Mouse (Mus musculus) limb, embryonic 13.5 days (tissue): ENCODE measurements around the gene Ptcd2. TPM values are rescaled to one million over a fixed set of nuclear protein-coding genes. Genes with fewer than 3 reads are reported as not detected.

Source experiments
- ATAC-seq: fragments of 200-750 bp; cut with Nextera tagmentation; 2 replicates; pipeline ENCODE4 v1.8.0; 2017; ENCODE audit warnings: low read depth, moderate number of reproducible peaks, moderate TSS enrichment; ENCODE audit not compliant: low FRiP score
- H3K27ac ChIP-seq: fragments of 300-500 bp; sonication (generic); 2 replicates; pipeline ENCODE4 v1.5.1; 2015; ENCODE audit warnings: inconsistent platforms, mild to moderate bottlenecking, moderate library complexity
- H3K27me3 ChIP-seq: fragments of 300-500 bp; sonication (generic); 2 replicates; pipeline ENCODE4 v1.6.1; 2015; ENCODE audit warnings: mild to moderate bottlenecking, inconsistent platforms
- H3K36me3 ChIP-seq: fragments of 300-500 bp; sonication (generic); 2 replicates; pipeline ENCODE4 v1.6.1; 2015; ENCODE audit warnings: inconsistent platforms, mild to moderate bottlenecking, moderate library complexity
- H3K4me1 ChIP-seq: fragments of 300-500 bp; sonication (generic); 2 replicates; pipeline ENCODE4 v1.6.1; 2015; ENCODE audit warnings: inconsistent platforms
- H3K4me2 ChIP-seq: fragments of 300-500 bp; sonication (generic); replicated peaks from 2 replicates; pipeline ENCODE4 v1.6.1; 2015; ENCODE audit warnings: inconsistent platforms, mild to moderate bottlenecking, moderate library complexity
- H3K4me3 ChIP-seq: fragments of 300-500 bp; sonication (generic); 2 replicates; pipeline ENCODE4 v1.5.1; 2015; ENCODE audit warnings: moderate library complexity, mild to moderate bottlenecking, inconsistent platforms
- H3K9ac ChIP-seq: fragments of 300-500 bp; sonication (generic); 2 replicates; pipeline ENCODE4 v1.6.1; 2015; ENCODE audit warnings: mild to moderate bottlenecking, inconsistent platforms
- H3K9me3 ChIP-seq: fragments of 300-500 bp; sonication (generic); 2 replicates; pipeline ENCODE4 v1.6.1; 2016; ENCODE audit warnings: inconsistent platforms
- WGBS: fragments of 180-500 bp; shearing (Covaris S2); methylation state at CpG from one replicate; pipeline ENCODE4 v1.1.7; 2015; 5-methylcytosine and 5-hydroxymethylcytosine counted together
- polyA plus RNA-seq: library from polyadenylated mRNA; unstranded; fragments of >200 nt; fragmentation: Nextera tagmentation; extraction: Ambion mirVana; gene quantifications from 2 replicates; pipeline ENCODE4 v1.2.1, GENCODE M21; 2015

Ptcd2 gene
- polyA plus RNA-seq, 1 experiment from 2014 or later, result 45.8 TPM

DNA sequence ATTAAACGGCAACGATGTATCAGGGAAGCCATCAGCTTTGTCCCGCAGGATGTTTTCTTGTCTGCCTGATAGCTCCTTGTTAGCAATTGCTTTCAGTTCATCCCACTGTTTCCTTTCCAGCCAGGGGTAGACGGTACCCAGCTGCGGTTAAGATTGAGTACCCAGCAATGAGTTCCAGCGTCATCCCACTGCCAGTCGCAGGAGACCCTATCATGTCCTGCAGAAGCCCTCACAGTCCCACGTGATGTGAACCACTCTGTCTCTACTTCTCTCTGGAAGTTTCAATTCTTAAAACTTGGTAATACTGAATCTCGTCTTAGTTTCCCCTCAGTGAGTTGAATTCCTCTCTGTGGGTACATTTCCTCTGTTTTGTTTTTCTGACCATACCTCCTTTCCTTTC, 56.7 kb downstream of the Ptcd2 start:
- no peaks in the 10 kb centered on the region for H3K27me3 ChIP-seq
- no peak overlapping the region for H3K9ac ChIP-seq
- no peaks in the 10 kb centered on the region for H3K36me3 ChIP-seq
- no peak overlapping the region for H3K27ac ChIP-seq
- H3K4me2 ChIP-seq, result no peak overlapping the region
- WGBS, result 82% methylated on average over 9 of the region's 9 CpGs
- no peak overlapping the region for H3K4me3 ChIP-seq
- ATAC-seq, result no peak
- H3K4me1 ChIP-seq, result peaks cover 7% of the 10 kb centered on the region; the same call in 1 of the 2 replicates
- no peaks in the 10 kb centered on the region for H3K9me3 ChIP-seq

DNA sequence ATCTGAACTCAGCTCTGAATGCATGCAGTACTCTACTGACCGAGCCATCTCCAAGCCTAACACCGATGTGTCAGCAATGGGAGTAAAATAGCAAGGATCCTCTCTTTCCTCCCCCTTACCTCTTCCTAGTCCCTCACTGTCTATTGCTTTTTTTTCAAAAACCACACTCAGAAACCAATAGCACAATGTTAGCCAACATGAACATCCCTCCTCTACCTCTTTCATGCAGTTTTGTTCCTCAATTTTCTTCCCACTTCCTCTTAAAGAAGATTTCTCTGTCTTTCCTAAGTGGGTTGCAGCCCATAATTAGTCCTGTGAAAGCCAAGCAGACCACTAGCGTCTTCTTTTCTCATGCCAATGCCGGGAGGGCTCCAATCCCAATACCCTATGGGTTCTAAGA, 57.3 kb downstream of the Ptcd2 start:
- ATAC-seq, result no peak
- H3K4me2 ChIP-seq, result no peak overlapping the region
- H3K4me1 ChIP-seq, result peaks cover 8% of the 10 kb centered on the region; the same call in 1 of the 2 replicates
- no peaks in the 10 kb centered on the region for H3K36me3 ChIP-seq
- H3K27ac ChIP-seq, result no peak overlapping the region
- no peak overlapping the region for H3K9ac ChIP-seq
- no peak overlapping the region for H3K4me3 ChIP-seq
- 95% methylated on average over 4 of the region's 4 CpGs for WGBS
- H3K9me3 ChIP-seq, result no peaks in the 10 kb centered on the region
- no peaks in the 10 kb centered on the region for H3K27me3 ChIP-seq

DNA sequence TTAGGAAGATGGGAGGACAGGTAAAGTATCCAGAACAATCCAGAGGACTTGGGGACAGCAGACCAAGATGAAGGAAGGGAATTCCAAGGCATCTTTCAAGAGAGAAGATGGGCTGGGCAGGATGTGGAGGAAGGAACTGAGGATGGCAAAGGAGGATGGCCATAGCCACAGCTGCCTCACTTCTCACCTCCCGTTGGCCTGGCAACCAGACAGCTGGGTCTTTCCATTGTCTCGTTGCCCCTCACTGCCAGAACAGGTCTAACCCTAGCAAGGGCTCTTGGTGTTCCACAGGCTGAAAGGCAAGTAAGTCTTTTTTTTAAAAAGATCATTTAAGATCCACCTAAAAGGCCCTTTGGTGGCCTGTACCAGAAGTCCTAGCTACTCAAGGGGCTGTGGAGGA, 59.3 kb downstream of the Ptcd2 start:
- WGBS, result 60% methylated on average over 2 of the region's 2 CpGs

DNA sequence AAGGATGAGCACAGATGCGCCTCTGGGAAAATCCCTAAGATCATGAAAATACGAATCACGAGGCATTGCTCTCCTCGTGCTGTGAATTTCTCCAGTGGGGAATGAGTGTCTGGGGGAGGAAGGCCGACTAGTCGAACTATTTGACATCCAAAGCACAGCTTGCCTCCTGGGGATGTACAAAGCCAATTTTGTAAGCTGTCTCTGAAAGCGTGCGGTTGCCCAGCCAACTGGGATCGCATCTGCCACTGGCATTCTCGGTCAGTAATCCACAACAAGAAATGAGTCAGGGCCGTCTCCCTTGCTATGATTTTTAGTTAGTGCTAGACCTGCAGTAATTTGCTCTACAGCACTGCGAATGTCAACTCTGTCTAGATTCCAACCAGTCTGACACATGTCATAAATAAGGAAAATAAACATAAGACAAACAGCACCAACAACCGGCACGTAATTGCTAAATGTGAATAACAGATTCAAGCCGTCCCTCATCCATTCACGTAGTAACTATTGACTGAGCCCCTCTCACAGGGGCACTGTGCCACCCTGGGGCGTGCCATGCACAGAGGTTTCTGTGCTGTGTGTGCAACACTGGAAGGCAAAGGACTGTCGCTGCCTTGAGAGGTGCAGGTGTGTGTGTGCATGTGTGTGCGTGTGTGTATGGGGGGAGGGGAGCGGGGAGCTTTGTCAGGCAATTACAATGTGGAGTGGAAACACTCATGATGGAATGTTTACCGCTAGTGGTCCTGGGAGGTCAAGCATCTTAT, 59.9 kb downstream of the Ptcd2 start:
- H3K4me2 ChIP-seq, result no peak overlapping the region
- no peaks in the 10 kb centered on the region for H3K9me3 ChIP-seq
- 82% methylated on average over 21 of the region's 21 CpGs for WGBS
- H3K9ac ChIP-seq, result no peak overlapping the region
- no peak for ATAC-seq
- no peaks in the 10 kb centered on the region for H3K27me3 ChIP-seq
- no peaks in the 10 kb centered on the region for H3K36me3 ChIP-seq
- no peak overlapping the region for H3K4me3 ChIP-seq
- H3K4me1 ChIP-seq, result peaks cover 8% of the 10 kb centered on the region; the same call in 1 of the 2 replicates
- H3K27ac ChIP-seq, result no peak overlapping the region

More for the DNA sequence above, 59.3 kb downstream of the Ptcd2 start:
- H3K36me3 ChIP-seq, result no peaks in the 10 kb centered on the region
- no peak overlapping the region for H3K4me3 ChIP-seq
- no peak overlapping the region for H3K4me2 ChIP-seq
- peaks cover 8% of the 10 kb centered on the region; the same call in 1 of the 2 replicates for H3K4me1 ChIP-seq
- H3K9me3 ChIP-seq, result no peaks in the 10 kb centered on the region
- no peak for ATAC-seq
- no peak overlapping the region for H3K27ac ChIP-seq
- no peaks in the 10 kb centered on the region for H3K27me3 ChIP-seq
- H3K9ac ChIP-seq, result no peak overlapping the region

DNA sequence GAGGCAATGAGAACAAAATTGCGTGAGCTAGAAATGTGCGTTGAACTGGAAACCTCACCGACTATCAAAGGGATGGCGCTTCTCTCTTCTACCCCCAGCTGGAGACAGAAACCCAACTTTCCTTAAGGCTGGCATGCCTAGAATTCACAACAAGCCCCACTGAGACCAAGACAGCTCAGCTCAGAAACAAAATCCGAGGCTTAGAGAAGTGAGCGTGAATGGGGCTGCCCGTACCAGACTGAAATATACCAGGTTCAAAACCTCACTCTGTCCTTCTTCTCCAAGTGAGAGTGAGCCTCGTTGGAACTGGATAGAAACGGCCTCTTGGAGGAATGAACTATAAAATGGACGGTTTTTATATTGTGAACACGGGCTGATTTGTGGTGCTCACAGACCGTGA, 60.6 kb downstream of the Ptcd2 start:
- H3K27ac ChIP-seq, result no peak overlapping the region
- H3K9me3 ChIP-seq, result no peaks in the 10 kb centered on the region
- peaks cover 8% of the 10 kb centered on the region; the same call in 1 of the 2 replicates for H3K4me1 ChIP-seq
- no peak for ATAC-seq
- WGBS, result 78% methylated on average over 12 of the region's 12 CpGs
- no peak overlapping the region for H3K4me2 ChIP-seq
- H3K36me3 ChIP-seq, result no peaks in the 10 kb centered on the region
- no peak overlapping the region for H3K9ac ChIP-seq
- H3K27me3 ChIP-seq, result no peaks in the 10 kb centered on the region
- H3K4me3 ChIP-seq, result no peak overlapping the region

DNA sequence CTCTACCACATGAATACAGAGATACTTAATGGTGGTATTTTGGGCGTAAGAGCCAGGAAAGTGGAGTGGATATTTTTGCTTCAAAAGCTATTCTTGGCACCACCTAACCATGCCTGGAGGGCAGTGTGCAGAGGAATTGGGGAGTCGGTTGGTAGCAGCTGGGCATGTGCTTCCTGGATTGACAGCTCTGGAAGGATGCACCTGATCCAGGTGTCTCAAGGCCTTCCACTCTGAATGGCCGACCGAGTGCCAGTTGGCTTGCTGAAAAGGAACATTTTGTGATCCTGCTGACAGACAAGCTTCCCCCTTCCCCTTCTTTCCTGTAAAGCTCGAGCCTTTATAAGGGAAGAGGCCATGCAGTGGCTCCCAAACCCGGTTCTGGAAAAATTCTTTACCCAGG, 61.5 kb downstream of the Ptcd2 start:
- H3K36me3 ChIP-seq, result no peaks in the 10 kb centered on the region

DNA sequence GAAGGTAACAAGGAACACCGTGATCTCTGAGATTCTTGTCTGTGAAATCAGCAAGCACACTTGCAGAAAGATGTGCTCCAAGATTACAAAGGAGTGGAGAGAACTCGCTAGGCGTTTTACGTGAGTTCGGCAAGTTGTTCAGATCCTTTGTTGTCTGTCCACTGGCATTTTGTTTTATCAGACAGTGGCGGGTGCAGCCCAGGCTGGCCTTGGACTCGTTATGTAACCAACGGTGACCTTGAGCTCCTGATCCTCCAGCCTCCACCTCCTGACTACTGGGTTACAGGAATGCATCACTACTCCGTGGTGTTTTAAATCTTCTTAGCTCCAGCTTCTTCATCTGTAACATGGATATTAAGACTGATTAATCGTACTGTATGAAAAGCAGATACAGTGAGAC, 65.2 kb downstream of the Ptcd2 start:
- no peaks in the 10 kb centered on the region for H3K9me3 ChIP-seq
- H3K4me1 ChIP-seq, result peaks cover 8% of the 10 kb centered on the region; the same call in 1 of the 2 replicates
- no peak for ATAC-seq
- H3K9ac ChIP-seq, result no peak overlapping the region
- H3K36me3 ChIP-seq, result no peaks in the 10 kb centered on the region
- H3K4me3 ChIP-seq, result no peak overlapping the region
- H3K27me3 ChIP-seq, result no peaks in the 10 kb centered on the region
- no peak overlapping the region for H3K4me2 ChIP-seq
- 72% methylated on average over 10 of the region's 10 CpGs for WGBS
- no peak overlapping the region for H3K27ac ChIP-seq

More for the DNA sequence above, 61.5 kb downstream of the Ptcd2 start:
- no peak for ATAC-seq
- WGBS, result 57% methylated on average over 6 of the region's 6 CpGs
- no peaks in the 10 kb centered on the region for H3K9me3 ChIP-seq
- H3K9ac ChIP-seq, result no peak overlapping the region
- no peak overlapping the region for H3K4me2 ChIP-seq
- H3K4me3 ChIP-seq, result no peak overlapping the region
- H3K4me1 ChIP-seq, result peaks cover 8% of the 10 kb centered on the region; the same call in 1 of the 2 replicates
- H3K27ac ChIP-seq, result no peak overlapping the region
- no peaks in the 10 kb centered on the region for H3K27me3 ChIP-seq

DNA sequence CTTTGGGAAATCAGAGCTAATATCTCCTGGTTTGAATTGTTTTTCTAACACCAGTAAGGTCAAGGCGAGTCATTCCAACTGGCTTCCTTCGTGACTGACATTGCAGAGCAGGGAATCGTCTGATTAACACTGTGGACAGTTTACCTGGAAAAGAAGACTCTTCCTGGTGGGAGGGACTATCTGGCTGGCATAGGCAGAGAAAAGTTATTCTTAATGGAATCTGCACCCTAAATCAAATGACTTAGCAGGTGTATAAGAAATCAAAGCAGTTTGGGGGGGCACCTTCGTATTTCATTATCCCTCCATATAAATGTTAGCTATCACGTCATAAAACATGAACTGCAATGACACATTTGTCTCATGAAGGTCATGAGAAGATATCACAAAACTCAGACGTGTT, 66.0 kb downstream of the Ptcd2 start:
- Histone ChIP-seq H3K4me1 (peaks cover 8% of the 10 kb centered on the region; the same call in 1 of the 2 replicates), H3K36me3 (no peaks in the 10 kb centered on the region), H3K27ac (no peak overlapping the region), H3K9ac (no peak overlapping the region), H3K4me3 (no peak overlapping the region), H3K27me3 (no peaks in the 10 kb centered on the region), H3K9me3 (no peaks in the 10 kb centered on the region), H3K4me2 (no peak overlapping the region)
- ATAC-seq, result no peak
- WGBS, result 83% methylated on average over 6 of the region's 6 CpGs

DNA sequence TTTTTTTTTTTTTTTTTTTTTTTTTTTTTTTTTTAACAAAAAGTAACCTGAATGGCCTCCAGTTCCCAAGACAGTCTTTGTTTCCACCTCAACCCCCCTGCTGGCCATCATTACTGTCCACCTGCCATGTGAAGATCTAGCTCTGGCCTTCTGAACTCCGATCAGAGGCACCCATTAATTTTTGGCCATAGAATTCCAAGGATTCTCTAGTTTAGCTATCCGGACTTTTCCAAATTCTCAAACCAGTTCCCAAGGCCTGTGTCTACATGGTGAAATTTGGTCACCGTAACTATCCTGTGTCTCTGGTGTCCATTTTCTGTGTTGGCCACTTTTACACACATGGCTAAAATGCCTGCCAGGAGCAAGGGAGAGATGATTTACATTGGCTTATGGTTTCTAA, 67.0 kb downstream of the Ptcd2 start:
- Histone ChIP-seq H3K4me3 (no peak overlapping the region), H3K27ac (no peak overlapping the region), H3K4me1 (no peaks in the 10 kb centered on the region), H3K9ac (no peak overlapping the region), H3K4me2 (no peak overlapping the region), H3K36me3 (no peaks in the 10 kb centered on the region), H3K27me3 (no peaks in the 10 kb centered on the region), H3K9me3 (no peaks in the 10 kb centered on the region)
- no peak for ATAC-seq
- 91% methylated on average over 3 of the region's 3 CpGs for WGBS

DNA sequence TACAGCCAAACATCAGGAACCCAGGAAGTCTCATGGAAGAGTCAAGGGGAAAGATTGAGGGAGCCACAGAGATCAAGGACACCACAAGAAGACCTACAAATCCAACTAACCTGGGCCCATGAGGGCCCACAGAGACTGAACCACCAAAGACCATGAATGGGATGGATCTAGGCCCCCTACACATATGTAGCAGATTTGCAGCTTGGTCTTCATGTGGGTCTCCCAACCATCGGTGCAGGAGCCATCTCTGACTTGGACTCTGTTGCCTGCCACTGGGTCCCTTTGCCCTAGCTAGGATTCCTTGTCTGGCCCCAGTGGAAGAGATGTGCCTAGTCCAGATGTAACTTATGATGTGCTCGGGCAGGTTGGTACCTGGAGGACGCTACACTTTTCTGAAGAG, 72.5 kb downstream of the Ptcd2 start:
- no peaks in the 10 kb centered on the region for H3K4me1 ChIP-seq
- no peak overlapping the region for H3K9ac ChIP-seq
- WGBS, result 91% methylated on average over 3 of the region's 3 CpGs
- no peak for ATAC-seq
- no peak overlapping the region for H3K4me2 ChIP-seq
- no peaks in the 10 kb centered on the region for H3K36me3 ChIP-seq
- no peak overlapping the region for H3K4me3 ChIP-seq
- no peaks in the 10 kb centered on the region for H3K9me3 ChIP-seq
- H3K27me3 ChIP-seq, result no peaks in the 10 kb centered on the region
- H3K27ac ChIP-seq, result no peak overlapping the region

Other genes with a start within 250 kb of the Ptcd2 start
- gene Zfp366, start 159.9 kb downstream of the Ptcd2 start, polyA plus RNA-seq, result 0.52 and 0.56 TPM in 2 replicates
- 60.2 and 60.9 TPM in 2 replicates for gene Mrps27, start 81 bp upstream of the Ptcd2 start, polyA plus RNA-seq
- gene Map1b, start 171.8 kb upstream of the Ptcd2 start, polyA plus RNA-seq, result 173 and 179 TPM in 2 replicates